Mouse (Mus musculus) megakaryocyte, embryonic 14.5 days (primary cell): ENCODE measurements around the gene Ggcx.

Experiments
- FLI1 ChIP-seq: IDR thresholded peaks from 2 replicates; pipeline ENCODE4 v1.6.1; 2012; ENCODE audit warnings: low read length, inconsistent platforms, mixed read lengths
- GATA1 ChIP-seq: IDR thresholded peaks from 3 replicates; pipeline ENCODE4 v1.6.1; 2012; ENCODE audit warnings: mixed read lengths, low read length, inconsistent platforms, borderline replicate concordance

DNA sequence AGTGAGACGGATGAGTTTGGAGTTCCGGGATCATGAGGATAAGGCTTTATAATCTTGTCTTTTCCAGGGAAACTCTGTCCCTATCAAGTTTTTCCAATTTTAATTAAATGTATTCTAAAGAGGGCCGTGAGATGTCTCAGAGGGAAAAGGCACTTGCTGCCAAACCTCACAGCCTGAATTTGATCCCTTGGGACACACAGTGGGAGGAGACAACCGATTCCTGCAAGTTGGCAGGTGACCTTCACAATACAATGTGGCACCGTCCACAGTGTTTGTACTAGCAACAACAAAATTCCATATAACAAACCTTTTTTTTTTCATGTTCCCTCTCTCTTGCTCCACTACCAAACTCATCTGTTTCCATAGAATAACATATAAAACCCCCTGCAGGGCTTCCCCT is 44.8 kb downstream of the Ggcx start:
- TF ChIP-seq GATA1 (no peak), FLI1 (no peak)
